Mouse (Mus musculus): ENCODE results near the gene Bicdl1. TPM values are rescaled to one million over a fixed set of nuclear protein-coding genes. Genes with fewer than 3 reads are reported as not detected.
"Not testable (repeated sequence)": the region's sequence is repeated elsewhere in the genome, so short reads cannot be mapped to it uniquely, and the experiment has no call there.

The Bicdl1 gene
- polyA plus RNA-seq, 1 experiment from 2014 or later: 12.4 TPM

GRCm38 (mm10) chr5:115757516-115757915, 26.1 kb upstream of the Bicdl1 start:
- ATAC-seq (ENCODE audit: low FRiP score): no peak
- Histone ChIP-seq H3K27ac (ENCODE audit: low read depth, low read length) (no peak overlapping the region), H3K9me3 (ENCODE audit: control insufficient read depth, low read length) (no peaks in the 10 kb centered on the region), H3K36me3 (ENCODE audit: control insufficient read depth, insufficient read depth, low read length) (no peaks in the 10 kb centered on the region), H3K9ac (ENCODE audit: low read length) (no peak overlapping the region), H3K4me1 (ENCODE audit: control insufficient read depth, insufficient read depth, low read length) (no peaks in the 10 kb centered on the region), H3K27me3 (ENCODE audit: control insufficient read depth, insufficient read depth, low read length) (no peaks in the 10 kb centered on the region), H3K4me2 (no peak overlapping the region), H3K4me3 (ENCODE audit: low read depth, low read length) (no peak overlapping the region)
- 77% methylated on average over 8 of the region's 8 CpGs for WGBS
- DNase-seq (ENCODE audit: low spot score, missing footprints): no peak

- H3K4me1 ChIP-seq (ENCODE audit: control insufficient read depth, insufficient read depth, low read length): no peaks in the 10 kb centered on the region
- H3K27ac ChIP-seq (ENCODE audit: low read depth, low read length): no peak overlapping the region
- no peak overlapping the region for H3K9ac ChIP-seq (ENCODE audit: low read length)
- H3K4me3 ChIP-seq (ENCODE audit: low read depth, low read length): no peak overlapping the region
- no peak overlapping the region for H3K4me2 ChIP-seq
- ATAC-seq (ENCODE audit: low FRiP score) (no peak), DNase-seq (ENCODE audit: low spot score, missing footprints) (no peak)
- no peaks in the 10 kb centered on the region for H3K27me3 ChIP-seq (ENCODE audit: control insufficient read depth, insufficient read depth, low read length)
- H3K36me3 ChIP-seq (ENCODE audit: control insufficient read depth, insufficient read depth, low read length): no peaks in the 10 kb centered on the region
- H3K9me3 ChIP-seq (ENCODE audit: control insufficient read depth, low read length): no peaks in the 10 kb centered on the region
- WGBS: 88% methylated on average over 4 of the region's 7 CpGs
These were observed 24.1 kb upstream of the Bicdl1 start for GRCm38 (mm10) chr5:115755501-115755900.

GRCm38 (mm10) chr5:115754831-115755230, 23.4 kb upstream of the Bicdl1 start:
- Histone ChIP-seq H3K27ac (ENCODE audit: low read depth, low read length) (no peak overlapping the region), H3K27me3 (ENCODE audit: control insufficient read depth, insufficient read depth, low read length) (no peaks in the 10 kb centered on the region), H3K36me3 (ENCODE audit: control insufficient read depth, insufficient read depth, low read length) (no peaks in the 10 kb centered on the region), H3K4me3 (ENCODE audit: low read depth, low read length) (no peak overlapping the region), H3K4me2 (no peak overlapping the region), H3K9me3 (ENCODE audit: control insufficient read depth, low read length) (no peaks in the 10 kb centered on the region), H3K4me1 (ENCODE audit: control insufficient read depth, insufficient read depth, low read length) (no peaks in the 10 kb centered on the region), H3K9ac (ENCODE audit: low read length) (no peak overlapping the region)
- ATAC-seq (ENCODE audit: low FRiP score) (no peak), DNase-seq (ENCODE audit: low spot score, missing footprints) (no peak)
- WGBS: 88% methylated on average over 9 of the region's 9 CpGs

GRCm38 (mm10) chr5:115752883-115753282, 21.5 kb upstream of the Bicdl1 start:
- DNase-seq (ENCODE audit: low spot score, missing footprints) (no peak), ATAC-seq (ENCODE audit: low FRiP score) (no peak)
- WGBS: 92% methylated on average over 5 of the region's 5 CpGs
- no peaks in the 10 kb centered on the region for H3K27me3 ChIP-seq (ENCODE audit: control insufficient read depth, insufficient read depth, low read length)
- H3K9ac ChIP-seq (ENCODE audit: low read length): no peak overlapping the region
- H3K27ac ChIP-seq (ENCODE audit: low read depth, low read length): no peak overlapping the region
- H3K36me3 ChIP-seq (ENCODE audit: control insufficient read depth, insufficient read depth, low read length): no peaks in the 10 kb centered on the region
- no peak overlapping the region for H3K4me2 ChIP-seq
- no peaks in the 10 kb centered on the region for H3K9me3 ChIP-seq (ENCODE audit: control insufficient read depth, low read length)
- H3K4me1 ChIP-seq (ENCODE audit: control insufficient read depth, insufficient read depth, low read length): no peaks in the 10 kb centered on the region
- H3K4me3 ChIP-seq (ENCODE audit: low read depth, low read length): no peak overlapping the region

- H3K4me3 ChIP-seq (ENCODE audit: low read depth, low read length); H3K4me1 ChIP-seq (ENCODE audit: control insufficient read depth, insufficient read depth, low read length); DNase-seq (ENCODE audit: low spot score, missing footprints); H3K36me3 ChIP-seq (ENCODE audit: control insufficient read depth, insufficient read depth, low read length); H3K9me3 ChIP-seq (ENCODE audit: control insufficient read depth, low read length); H3K27me3 ChIP-seq (ENCODE audit: control insufficient read depth, insufficient read depth, low read length); ATAC-seq (ENCODE audit: low FRiP score); H3K27ac ChIP-seq (ENCODE audit: low read depth, low read length); H3K4me2 ChIP-seq; H3K9ac ChIP-seq (ENCODE audit: low read length): not testable (repeated sequence)
- WGBS: 92% methylated on average over 9 of the region's 9 CpGs
These were observed 20.5 kb upstream of the Bicdl1 start for GRCm38 (mm10) chr5:115751916-115752315.

GRCm38 (mm10) chr5:115748316-115748715, 16.9 kb upstream of the Bicdl1 start:
- H3K4me1 ChIP-seq (ENCODE audit: control insufficient read depth, insufficient read depth, low read length): no peaks in the 10 kb centered on the region
- H3K27me3 ChIP-seq (ENCODE audit: control insufficient read depth, insufficient read depth, low read length): no peaks in the 10 kb centered on the region
- no peaks in the 10 kb centered on the region for H3K9me3 ChIP-seq (ENCODE audit: control insufficient read depth, low read length)
- 52% methylated on average over 8 of the region's 8 CpGs for WGBS
- DNase-seq (ENCODE audit: low spot score, missing footprints) (no peak), ATAC-seq (ENCODE audit: low FRiP score) (no peak)
- no peak overlapping the region for H3K4me2 ChIP-seq
- no peak overlapping the region for H3K9ac ChIP-seq (ENCODE audit: low read length)
- no peak overlapping the region for H3K4me3 ChIP-seq (ENCODE audit: low read depth, low read length)
- no peaks in the 10 kb centered on the region for H3K36me3 ChIP-seq (ENCODE audit: control insufficient read depth, insufficient read depth, low read length)
- H3K27ac ChIP-seq (ENCODE audit: low read depth, low read length): no peak overlapping the region

- no peak overlapping the region for H3K4me2 ChIP-seq
- no peak overlapping the region for H3K9ac ChIP-seq (ENCODE audit: low read length)
- 90% methylated on average over 15 of the region's 15 CpGs for WGBS
- H3K4me1 ChIP-seq (ENCODE audit: control insufficient read depth, insufficient read depth, low read length): no peaks in the 10 kb centered on the region
- no peak overlapping the region for H3K27ac ChIP-seq (ENCODE audit: low read depth, low read length)
- ATAC-seq (ENCODE audit: low FRiP score): no peak
- no peaks in the 10 kb centered on the region for H3K9me3 ChIP-seq (ENCODE audit: control insufficient read depth, low read length)
- no peak overlapping the region for H3K4me3 ChIP-seq (ENCODE audit: low read depth, low read length)
- no peaks in the 10 kb centered on the region for H3K27me3 ChIP-seq (ENCODE audit: control insufficient read depth, insufficient read depth, low read length)
- H3K36me3 ChIP-seq (ENCODE audit: control insufficient read depth, insufficient read depth, low read length): no peaks in the 10 kb centered on the region
- no peak for DNase-seq (ENCODE audit: low spot score, missing footprints)
These were observed 13.9 kb upstream of the Bicdl1 start for GRCm38 (mm10) chr5:115745319-115745718.

GRCm38 (mm10) chr5:115738032-115738431, 6.6 kb upstream of the Bicdl1 start:
- H3K4me2 ChIP-seq: no peak overlapping the region
- WGBS: 94% methylated on average over 5 of the region's 5 CpGs
- H3K9ac ChIP-seq (ENCODE audit: low read length): no peak overlapping the region
- ATAC-seq (ENCODE audit: low FRiP score) (no peak), DNase-seq (ENCODE audit: low spot score, missing footprints) (no peak)
- H3K4me3 ChIP-seq (ENCODE audit: low read depth, low read length): no peak overlapping the region
- no peaks in the 10 kb centered on the region for H3K4me1 ChIP-seq (ENCODE audit: control insufficient read depth, insufficient read depth, low read length)
- no peaks in the 10 kb centered on the region for H3K36me3 ChIP-seq (ENCODE audit: control insufficient read depth, insufficient read depth, low read length)
- H3K9me3 ChIP-seq (ENCODE audit: control insufficient read depth, low read length): no peaks in the 10 kb centered on the region
- H3K27ac ChIP-seq (ENCODE audit: low read depth, low read length): no peak overlapping the region
- no peaks in the 10 kb centered on the region for H3K27me3 ChIP-seq (ENCODE audit: control insufficient read depth, insufficient read depth, low read length)

- no peaks in the 10 kb centered on the region for H3K9me3 ChIP-seq (ENCODE audit: control insufficient read depth, low read length)
- H3K4me2 ChIP-seq: no peak overlapping the region
- no peak overlapping the region for H3K4me3 ChIP-seq (ENCODE audit: low read depth, low read length)
- peaks cover 10% of the 10 kb centered on the region for H3K27me3 ChIP-seq (ENCODE audit: control insufficient read depth, insufficient read depth, low read length)
- DNase-seq (ENCODE audit: low spot score, missing footprints): no peak
- no peak for ATAC-seq (ENCODE audit: low FRiP score)
- H3K36me3 ChIP-seq (ENCODE audit: control insufficient read depth, insufficient read depth, low read length): no peaks in the 10 kb centered on the region
- H3K4me1 ChIP-seq (ENCODE audit: control insufficient read depth, insufficient read depth, low read length): peaks cover 2% of the 10 kb centered on the region; the same call in 1 of the 2 replicates
- H3K27ac ChIP-seq (ENCODE audit: low read depth, low read length): no peak overlapping the region
- 78% methylated on average over 2 of the region's 2 CpGs for WGBS
- H3K9ac ChIP-seq (ENCODE audit: low read length): no peak overlapping the region
These were observed 3.1 kb upstream of the Bicdl1 start for GRCm38 (mm10) chr5:115734570-115734969.

GRCm38 (mm10) chr5:115732849-115733216, 1.4 kb upstream of the Bicdl1 start:
- Histone ChIP-seq H3K9ac (ENCODE audit: low read length) (peak overlapping the region; percentile 21; the same call in 1 of the 2 replicates), H3K4me1 (ENCODE audit: control insufficient read depth, insufficient read depth, low read length) (peaks cover 2% of the 10 kb centered on the region; the same call in 1 of the 2 replicates), H3K36me3 (ENCODE audit: control insufficient read depth, insufficient read depth, low read length) (no peaks in the 10 kb centered on the region), H3K27ac (ENCODE audit: low read depth, low read length) (peak overlapping the region; percentile 80), H3K4me3 (ENCODE audit: low read depth, low read length) (peak overlapping the region; percentile 70), H3K9me3 (ENCODE audit: control insufficient read depth, low read length) (no peaks in the 10 kb centered on the region), H3K4me2 (peak overlapping the region; percentile 86), H3K27me3 (ENCODE audit: control insufficient read depth, insufficient read depth, low read length) (peaks cover 11% of the 10 kb centered on the region)
- 1% methylated on average over 9 of the region's 9 CpGs for WGBS
- peak; percentile 72; the same call in 1 of the 2 replicates for ATAC-seq (ENCODE audit: low FRiP score)
- no peak for DNase-seq (ENCODE audit: low spot score, missing footprints)

Data from midbrain, embryonic 11.5 days (tissue).